Mouse (Mus musculus) embryonic facial prominence, embryonic 14.5 days (tissue): ENCODE measurements at regions not wholly inside any gene's neighbourhood (a gene's known extent, or its start where the extent isn't known, plus 50 kb on each side); places are given as distances from the start of the nearest gene placed in this dataset.

Experiments
- ATAC-seq: fragments of 200-750 bp; cut with Nextera tagmentation; 2 replicates; pipeline ENCODE4 v1.8.0; 2017; ENCODE audit warnings: low read depth, moderate number of reproducible peaks, moderate TSS enrichment
- DNase-seq: peaks from one replicate; pipeline ENCODE4 v3.0.0-alpha.2; 2015; ENCODE audit warnings: low spot score
- H3K27ac ChIP-seq: fragments of 300-500 bp; sonication (generic); replicated peaks from 2 replicates; pipeline ENCODE4 v1.5.1; 2014; ENCODE audit warnings: low read depth, mild to moderate bottlenecking, low read length, moderate library complexity
- H3K27me3 ChIP-seq: fragments of 300-500 bp; sonication (generic); replicated peaks from 2 replicates; pipeline ENCODE4 v1.6.1; 2014; ENCODE audit warnings: low read length; ENCODE audit not compliant: control insufficient read depth, insufficient read depth
- H3K36me3 ChIP-seq: fragments of 300-500 bp; sonication (generic); 2 replicates; pipeline ENCODE4 v1.6.1; 2014; ENCODE audit warnings: low read length, mixed read lengths; ENCODE audit not compliant: control insufficient read depth, insufficient read depth
- H3K4me1 ChIP-seq: fragments of 300-500 bp; sonication (generic); 2 replicates; pipeline ENCODE4 v1.6.1; 2014; ENCODE audit warnings: antibody characterized with exemption, low read length; ENCODE audit not compliant: control insufficient read depth, insufficient read depth
- H3K4me2 ChIP-seq: fragments of 300-500 bp; sonication (generic); 2 replicates; pipeline ENCODE4 v1.6.1; 2014; ENCODE audit warnings: low read depth, mild to moderate bottlenecking, low read length, moderate library complexity, mixed read lengths
- H3K4me3 ChIP-seq: fragments of 300-500 bp; sonication (generic); 2 replicates; pipeline ENCODE4 v1.5.1; 2014; ENCODE audit warnings: low read depth, mild to moderate bottlenecking, low read length
- H3K9ac ChIP-seq: fragments of 300-500 bp; sonication (generic); 2 replicates; pipeline ENCODE4 v1.6.1; 2014; ENCODE audit warnings: low read depth, mild to moderate bottlenecking, low read length, moderate library complexity, mixed read lengths
- H3K9me3 ChIP-seq: fragments of 300-500 bp; sonication (generic); 2 replicates; pipeline ENCODE4 v1.6.1; 2016; ENCODE audit warnings: low read length; ENCODE audit not compliant: control insufficient read depth
- WGBS: fragments of 180-500 bp; shearing (Covaris S2); extraction: QIAGEN DNeasy Blood & Tissue Kit; methylation state at CpG from one replicate; pipeline ENCODE4 v1.1.7; 2014; 5-methylcytosine and 5-hydroxymethylcytosine counted together

DNA sequence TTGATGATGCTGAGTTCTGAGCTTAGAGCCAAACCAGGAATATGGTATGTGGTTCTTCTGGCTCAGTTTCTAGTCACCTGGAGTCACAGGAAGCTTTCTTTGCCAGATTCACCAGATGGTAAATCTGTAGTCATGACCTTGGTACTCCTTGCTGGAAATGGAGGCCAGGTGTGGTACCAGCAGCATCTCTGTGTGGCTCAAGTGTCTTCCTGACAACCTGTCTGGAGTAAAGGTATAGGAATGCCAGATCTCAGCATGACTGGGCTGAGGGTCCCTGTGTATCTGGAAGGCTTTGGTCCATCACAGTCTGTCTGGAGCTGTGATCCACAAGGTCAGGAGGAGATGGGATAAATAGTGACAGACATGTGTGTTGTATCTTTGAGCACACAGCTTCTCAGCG, 88.0 kb upstream of the Kcnj15 start:
- no peak overlapping the region for H3K4me2 ChIP-seq
- H3K4me3 ChIP-seq, result no peak overlapping the region
- no peak for ATAC-seq
- no peaks in the 10 kb centered on the region for H3K36me3 ChIP-seq
- no peak for DNase-seq
- no peaks in the 10 kb centered on the region for H3K4me1 ChIP-seq
- H3K9ac ChIP-seq, result no peak overlapping the region
- WGBS, result 95% methylated on average over 1 of the region's 1 CpGs
- no peaks in the 10 kb centered on the region for H3K9me3 ChIP-seq
- H3K27ac ChIP-seq, result no peak overlapping the region
- no peaks in the 10 kb centered on the region for H3K27me3 ChIP-seq

DNA sequence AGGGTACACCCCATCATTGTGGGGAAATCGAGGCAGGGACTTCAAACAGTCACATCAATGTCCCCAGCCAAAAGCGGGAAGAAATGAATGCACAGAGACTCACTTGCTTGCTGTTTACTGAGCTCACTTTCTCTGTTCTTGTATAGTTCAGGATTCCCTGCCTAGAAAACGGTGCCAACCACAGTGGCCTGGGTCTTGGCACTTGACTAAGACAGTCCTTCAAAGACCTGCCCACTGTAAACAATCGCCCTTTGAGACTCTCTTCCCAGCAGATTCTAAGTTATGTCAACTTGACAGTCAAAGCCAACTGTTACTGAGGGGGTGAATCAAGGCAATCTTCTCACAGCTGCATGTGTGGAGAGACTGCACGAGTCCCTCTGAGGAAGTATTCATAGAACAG, 76.8 kb upstream of the Kcnj15 start:
- Histone ChIP-seq H3K27me3 (no peaks in the 10 kb centered on the region), H3K4me2 (no peak overlapping the region), H3K4me3 (no peak overlapping the region), H3K27ac (no peak overlapping the region), H3K9ac (no peak overlapping the region), H3K4me1 (no peaks in the 10 kb centered on the region), H3K36me3 (no peaks in the 10 kb centered on the region), H3K9me3 (no peaks in the 10 kb centered on the region)
- WGBS, result 81% methylated on average over 5 of the region's 5 CpGs
- DNase-seq, result no peak
- ATAC-seq, result no peak

DNA sequence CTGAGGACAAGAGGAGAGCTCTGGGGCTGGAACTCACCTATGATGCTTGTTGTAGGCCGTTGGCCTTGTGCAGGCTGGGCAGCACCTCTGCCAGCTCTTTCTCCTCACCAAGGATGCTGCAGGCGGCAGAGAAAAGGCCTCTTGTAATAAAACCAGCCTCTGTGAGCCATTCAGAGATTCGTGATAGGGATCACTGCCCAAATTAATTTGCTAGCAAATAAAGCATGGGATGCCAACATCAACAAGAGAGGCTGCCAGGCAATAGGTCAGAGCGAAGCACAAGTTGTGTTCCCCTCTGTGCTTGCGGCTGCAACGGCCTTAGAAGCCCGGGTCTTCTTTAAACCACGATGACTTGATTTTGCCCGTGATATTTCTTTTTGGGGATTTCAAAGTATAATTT, 72.0 kb upstream of the Kcnj15 start:
- 81% methylated on average over 9 of the region's 9 CpGs for WGBS
- DNase-seq (peak; percentile 10), ATAC-seq (no peak)
- Histone ChIP-seq H3K36me3 (no peaks in the 10 kb centered on the region), H3K4me1 (no peaks in the 10 kb centered on the region), H3K9me3 (no peaks in the 10 kb centered on the region), H3K9ac (no peak overlapping the region), H3K4me2 (no peak overlapping the region), H3K27me3 (no peaks in the 10 kb centered on the region), H3K27ac (no peak overlapping the region), H3K4me3 (no peak overlapping the region)

DNA sequence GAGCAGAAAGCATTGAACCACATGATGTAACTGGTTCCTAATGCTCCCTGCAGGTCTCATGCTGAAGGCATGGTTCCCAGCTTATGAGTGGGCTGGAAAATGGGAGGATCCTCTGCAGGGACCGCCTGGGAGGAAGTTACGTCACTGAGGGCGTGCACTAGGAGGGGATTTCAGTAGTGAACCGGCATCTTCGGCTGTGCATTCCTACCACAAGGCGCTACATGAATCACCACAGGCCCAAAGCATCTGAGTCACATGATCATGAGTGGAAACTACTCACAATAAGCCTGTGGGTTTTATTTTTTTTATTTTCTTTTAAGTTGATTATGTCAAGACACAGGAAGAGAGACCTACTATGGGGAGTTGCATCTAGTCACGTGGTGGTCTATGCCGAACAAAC, 68.2 kb upstream of the Kcnj15 start:
- no peaks in the 10 kb centered on the region for H3K9me3 ChIP-seq

DNA sequence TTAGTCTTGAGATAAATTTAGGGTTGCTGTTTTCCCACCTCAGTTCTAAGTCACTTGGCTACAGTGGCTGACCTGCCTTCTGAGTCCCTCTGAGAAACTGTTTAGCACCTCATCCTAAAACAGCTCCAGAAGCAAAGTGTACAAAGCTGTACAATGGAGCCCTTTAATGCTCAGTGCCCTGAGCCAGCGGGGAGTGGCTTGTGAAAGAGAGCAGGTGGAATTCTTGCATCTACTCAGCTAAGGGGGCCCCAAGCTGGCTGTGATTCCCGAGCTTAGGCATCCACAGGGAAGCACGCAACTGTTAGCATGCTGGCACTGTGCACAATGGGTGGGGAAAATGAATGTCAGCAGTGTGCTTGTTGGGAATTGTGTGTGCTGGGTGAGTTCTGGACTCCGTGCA, 63.2 kb upstream of the Kcnj15 start:
- ATAC-seq, result no peak
- Histone ChIP-seq H3K9ac (no peak overlapping the region), H3K4me3 (no peak overlapping the region), H3K4me1 (no peaks in the 10 kb centered on the region), H3K36me3 (no peaks in the 10 kb centered on the region), H3K27ac (no peak overlapping the region), H3K4me2 (no peak overlapping the region), H3K27me3 (peaks cover 2% of the 10 kb centered on the region; the same call in 1 of the 2 replicates), H3K9me3 (no peaks in the 10 kb centered on the region)
- no peak for DNase-seq
- 58% methylated on average over 4 of the region's 4 CpGs for WGBS

More for the DNA sequence above, 68.2 kb upstream of the Kcnj15 start:
- ATAC-seq (no peak), DNase-seq (no peak)
- no peaks in the 10 kb centered on the region for H3K36me3 ChIP-seq
- WGBS, result 87% methylated on average over 8 of the region's 8 CpGs
- H3K4me2 ChIP-seq, result no peak overlapping the region
- H3K9ac ChIP-seq, result no peak overlapping the region
- H3K27me3 ChIP-seq, result peaks cover 2% of the 10 kb centered on the region; the same call in 1 of the 2 replicates
- H3K27ac ChIP-seq, result no peak overlapping the region
- H3K4me1 ChIP-seq, result no peaks in the 10 kb centered on the region
- H3K4me3 ChIP-seq, result no peak overlapping the region

DNA sequence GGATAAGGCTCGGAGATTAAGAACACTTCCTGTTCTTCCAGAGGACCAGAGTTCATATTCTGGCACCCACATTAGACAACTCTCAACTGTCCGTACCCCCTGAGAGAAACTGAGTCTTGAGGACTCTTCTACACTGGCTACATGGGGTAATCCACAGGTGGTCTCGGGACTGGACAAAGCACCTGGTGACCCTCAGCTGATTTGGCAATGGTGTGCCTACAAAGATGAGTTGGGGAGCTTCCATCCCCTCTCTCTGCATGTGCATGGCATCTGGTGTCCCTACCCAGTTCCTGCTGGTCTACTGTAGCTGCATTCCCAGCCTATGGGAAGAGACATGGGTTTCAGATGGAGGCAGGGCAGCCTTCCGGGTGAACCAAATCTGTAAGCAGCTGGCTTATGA, 61.2 kb upstream of the Kcnj15 start:
- Histone ChIP-seq H3K27ac (no peak overlapping the region), H3K4me1 (no peaks in the 10 kb centered on the region), H3K9me3 (no peaks in the 10 kb centered on the region), H3K36me3 (no peaks in the 10 kb centered on the region), H3K27me3 (peaks cover 2% of the 10 kb centered on the region; the same call in 1 of the 2 replicates), H3K9ac (no peak overlapping the region), H3K4me2 (no peak overlapping the region), H3K4me3 (no peak overlapping the region)
- ATAC-seq (no peak), DNase-seq (no peak)
- WGBS, result 79% methylated on average over 4 of the region's 4 CpGs

DNA sequence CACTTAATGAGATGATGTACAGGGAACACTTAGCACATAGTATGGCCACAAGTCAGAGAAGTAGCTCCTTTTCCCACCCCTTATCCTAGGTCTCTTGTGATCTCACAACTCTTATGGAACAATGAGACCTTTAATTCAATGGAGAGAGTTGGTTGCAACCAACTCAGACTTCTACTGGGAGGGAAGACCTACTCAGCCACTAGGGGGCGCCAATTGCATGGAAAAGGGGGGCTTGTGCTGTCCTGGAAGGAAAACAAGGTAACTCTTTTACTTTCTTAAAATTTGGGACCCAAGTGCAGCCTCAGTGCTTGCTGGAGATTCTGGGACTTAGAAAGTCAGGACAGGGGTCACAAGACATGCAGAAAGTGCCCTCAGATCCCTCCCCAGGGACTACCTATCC, 60.7 kb upstream of the Kcnj15 start:
- DNase-seq (peak; percentile 77), ATAC-seq (no peak)
- H3K9me3 ChIP-seq, result no peaks in the 10 kb centered on the region

DNA sequence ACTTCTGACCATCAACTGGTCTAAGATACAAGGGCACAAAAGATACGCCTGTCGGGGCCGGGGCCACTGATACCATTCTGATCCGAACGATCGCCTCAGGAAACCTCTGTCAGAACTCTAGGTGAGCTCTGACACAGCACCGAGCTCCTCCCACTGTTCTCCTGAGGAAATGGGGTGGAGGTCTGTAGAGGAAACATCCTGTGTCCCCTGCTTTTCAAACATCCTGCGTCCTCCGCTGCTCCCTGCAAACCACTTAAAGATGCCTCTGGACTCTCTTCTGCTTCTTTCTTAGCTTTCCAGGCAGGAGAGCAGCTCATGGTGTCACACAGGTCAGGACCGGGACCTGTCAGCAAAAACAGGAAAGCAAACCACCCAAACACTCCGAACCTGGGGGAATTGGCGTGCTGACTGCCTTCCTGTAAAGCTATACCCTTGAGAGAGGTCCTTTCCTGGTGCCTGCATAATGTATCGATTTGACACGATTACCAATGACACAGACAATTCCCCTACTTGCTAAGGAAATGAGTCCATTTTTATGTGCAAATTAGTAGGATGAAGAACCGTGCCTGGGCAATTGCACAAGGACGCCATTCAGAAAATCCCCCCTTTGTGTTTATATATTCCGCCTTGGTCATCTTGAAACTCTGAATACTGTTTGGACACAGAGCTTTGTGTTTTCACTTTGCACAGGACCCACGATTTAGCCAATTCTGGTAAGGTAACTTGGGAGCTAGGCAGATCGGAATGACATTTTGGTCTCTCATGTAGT, 58.4 kb upstream of the Kcnj15 start:
- H3K9me3 ChIP-seq, result no peaks in the 10 kb centered on the region

More for the DNA sequence above, 60.7 kb upstream of the Kcnj15 start:
- Histone ChIP-seq H3K27ac (no peak overlapping the region), H3K4me1 (no peaks in the 10 kb centered on the region), H3K4me3 (no peak overlapping the region), H3K36me3 (no peaks in the 10 kb centered on the region), H3K9ac (no peak overlapping the region), H3K4me2 (no peak overlapping the region), H3K27me3 (peaks cover 2% of the 10 kb centered on the region; the same call in 1 of the 2 replicates)
- 0% methylated on average over 1 of the region's 1 CpGs for WGBS

More for the DNA sequence above, 58.4 kb upstream of the Kcnj15 start:
- Histone ChIP-seq H3K9ac (no peak overlapping the region), H3K4me2 (no peak overlapping the region), H3K27me3 (no peaks in the 10 kb centered on the region), H3K4me3 (no peak overlapping the region), H3K36me3 (no peaks in the 10 kb centered on the region), H3K27ac (no peak overlapping the region), H3K4me1 (no peaks in the 10 kb centered on the region)
- DNase-seq (no peak), ATAC-seq (no peak)
- WGBS, result 57% methylated on average over 19 of the region's 19 CpGs
